Mouse (Mus musculus) forebrain, embryonic 16.5 days (tissue): ENCODE results near the gene Bmt2. TPM values are rescaled to one million over a fixed set of nuclear protein-coding genes. Genes with fewer than 3 reads are reported as not detected.

ENCODE experiments used
- ATAC-seq: fragments of 200-750 bp; cut with Nextera tagmentation; 2 replicates; pipeline ENCODE4 v1.8.0; 2017; ENCODE audit warnings: mild to moderate bottlenecking, moderate library complexity
- H3K27ac ChIP-seq: fragments of 300-500 bp; sonication (generic); 2 replicates; pipeline ENCODE4 v1.5.1; 2014; ENCODE audit warnings: low read length, control low read depth
- H3K27me3 ChIP-seq: fragments of 300-500 bp; sonication (generic); replicated peaks from 2 replicates; pipeline ENCODE4 v1.6.1; 2014; ENCODE audit warnings: low read length; ENCODE audit not compliant: control insufficient read depth, insufficient read depth
- H3K36me3 ChIP-seq: fragments of 300-500 bp; sonication (generic); 2 replicates; pipeline ENCODE4 v1.6.1; 2014; ENCODE audit not compliant: control insufficient read depth, insufficient read depth
- H3K4me1 ChIP-seq: fragments of 300-500 bp; sonication (generic); replicated peaks from 2 replicates; pipeline ENCODE4 v1.6.1; 2014; ENCODE audit warnings: low read length; ENCODE audit not compliant: control insufficient read depth, insufficient read depth
- H3K4me2 ChIP-seq: fragments of 300-500 bp; sonication (generic); 2 replicates; pipeline ENCODE4 v1.6.1; 2014; ENCODE audit warnings: mild to moderate bottlenecking, low read length, control low read depth
- H3K4me3 ChIP-seq: fragments of 300-500 bp; sonication (generic); replicated peaks from 2 replicates; pipeline ENCODE4 v1.5.1; 2014; ENCODE audit warnings: mild to moderate bottlenecking, low read length, control low read depth
- H3K9ac ChIP-seq: fragments of 300-500 bp; sonication (generic); replicated peaks from 2 replicates; pipeline ENCODE4 v1.6.1; 2014; ENCODE audit warnings: low read depth, low read length, control low read depth
- H3K9me3 ChIP-seq: fragments of 300-500 bp; sonication (generic); 2 replicates; pipeline ENCODE4 v1.6.1; 2016; ENCODE audit warnings: low read length; ENCODE audit not compliant: control insufficient read depth
- WGBS: fragments of 180-500 bp; shearing (Covaris S2); extraction: QIAGEN DNeasy Blood & Tissue Kit; methylation state at CpG from one replicate; pipeline ENCODE4 v1.1.7; 2014; 5-methylcytosine and 5-hydroxymethylcytosine counted together
- polyA plus RNA-seq: library from polyadenylated mRNA; unstranded; fragments of >200 nt; fragmentation: Nextera tagmentation; extraction: Ambion mirVana; gene quantifications from 2 replicates; pipeline ENCODE4 v1.2.1, GENCODE M21; 2015

Gene Bmt2
- polyA plus RNA-seq, 1 experiment from 2014 or later, result 30.8 TPM

GRCm38 (mm10) chr6:13584788-13585187 lies 93.0 kb downstream of the Bmt2 start:
- Histone ChIP-seq H3K27me3 (no peaks in the 10 kb centered on the region), H3K9me3 (no peaks in the 10 kb centered on the region), H3K9ac (no peak overlapping the region), H3K4me2 (no peak overlapping the region), H3K4me1 (no peaks in the 10 kb centered on the region), H3K4me3 (no peak overlapping the region), H3K36me3 (peaks cover 5% of the 10 kb centered on the region; the same call in 1 of the 2 replicates), H3K27ac (no peak overlapping the region)
- WGBS, result 89% methylated on average over 6 of the region's 6 CpGs
- no peak for ATAC-seq

GRCm38 (mm10) chr6:13582075-13582474 lies 95.7 kb downstream of the Bmt2 start:
- WGBS, result 94% methylated on average over 1 of the region's 1 CpGs
- Histone ChIP-seq H3K9ac (no peak overlapping the region), H3K27ac (no peak overlapping the region), H3K9me3 (no peaks in the 10 kb centered on the region), H3K4me2 (no peak overlapping the region), H3K4me1 (no peaks in the 10 kb centered on the region), H3K27me3 (no peaks in the 10 kb centered on the region), H3K4me3 (no peak overlapping the region), H3K36me3 (peaks cover 7% of the 10 kb centered on the region)
- ATAC-seq, result no peak

Other genes starting within 250 kb of the Bmt2 start
- gene Tmem168, start 69.9 kb downstream of the Bmt2 start, polyA plus RNA-seq, result 26.2 and 34.5 TPM in 2 replicates
- gene Gpr85, start 162.0 kb upstream of the Bmt2 start, polyA plus RNA-seq, result 155 and 162 TPM in 2 replicates
- 101 and 106 TPM in 2 replicates for gene 2610001J05Rik, start 193.6 kb upstream of the Bmt2 start, polyA plus RNA-seq